Mouse (Mus musculus): ENCODE measurements at regions not wholly inside any gene's neighbourhood (a gene's known extent, or its start where the extent isn't known, plus 50 kb on each side); places are given as distances from the start of the nearest gene placed in this dataset.

DNA sequence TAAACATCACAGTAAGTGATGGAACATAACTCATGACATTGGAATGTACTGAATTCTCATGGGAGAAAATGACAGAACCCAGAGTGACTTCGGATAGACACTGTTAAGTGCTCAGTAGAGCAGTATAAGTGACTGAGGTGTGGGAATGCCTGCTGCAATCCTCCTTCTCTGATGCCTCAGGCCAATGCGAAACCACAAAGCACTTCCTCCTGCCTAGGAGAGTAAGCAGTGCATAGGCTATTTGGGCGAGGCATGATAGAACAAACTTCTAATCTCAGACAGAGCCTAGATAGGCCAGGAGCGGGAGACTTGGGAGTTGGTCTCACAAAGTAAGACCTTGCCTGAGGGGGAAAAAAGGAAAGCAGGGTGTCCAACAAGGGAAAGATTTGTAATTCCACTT lies 190.6 kb upstream of the Olfr1324 start:
- TF ChIP-seq GATA1 (IDR thresholded peaks at IDR 0.05; ENCODE audit: low read length) (no peak), TAL1 (IDR thresholded peaks at IDR 0.05; ENCODE audit: low read length) (no peak)
